Mouse (Mus musculus) frontal cortex, adult 2 months (tissue): ENCODE data around the gene Mab21l1. TPM values are rescaled to one million over a fixed set of nuclear protein-coding genes. Genes with fewer than 3 reads are reported as not detected.

Source experiments
- DNase-seq, 2 experiments: peaks; one replicate each; pipeline ENCODE4 v3.0.0; 2022; ENCODE audit warnings: low spot score in 1 of 2; ENCODE audit errors: extremely low spot score in 1 of 2
- polyA plus RNA-seq: library from polyadenylated mRNA; depleted of rRNA; stranded (reverse); fragments of >200 nt; gene quantifications from 2 replicates; pipeline ENCODE4 v1.2.3, GENCODE M21; 2012

Gene Mab21l1
- polyA plus RNA-seq, 1 experiment, result 1.00 TPM

DNA sequence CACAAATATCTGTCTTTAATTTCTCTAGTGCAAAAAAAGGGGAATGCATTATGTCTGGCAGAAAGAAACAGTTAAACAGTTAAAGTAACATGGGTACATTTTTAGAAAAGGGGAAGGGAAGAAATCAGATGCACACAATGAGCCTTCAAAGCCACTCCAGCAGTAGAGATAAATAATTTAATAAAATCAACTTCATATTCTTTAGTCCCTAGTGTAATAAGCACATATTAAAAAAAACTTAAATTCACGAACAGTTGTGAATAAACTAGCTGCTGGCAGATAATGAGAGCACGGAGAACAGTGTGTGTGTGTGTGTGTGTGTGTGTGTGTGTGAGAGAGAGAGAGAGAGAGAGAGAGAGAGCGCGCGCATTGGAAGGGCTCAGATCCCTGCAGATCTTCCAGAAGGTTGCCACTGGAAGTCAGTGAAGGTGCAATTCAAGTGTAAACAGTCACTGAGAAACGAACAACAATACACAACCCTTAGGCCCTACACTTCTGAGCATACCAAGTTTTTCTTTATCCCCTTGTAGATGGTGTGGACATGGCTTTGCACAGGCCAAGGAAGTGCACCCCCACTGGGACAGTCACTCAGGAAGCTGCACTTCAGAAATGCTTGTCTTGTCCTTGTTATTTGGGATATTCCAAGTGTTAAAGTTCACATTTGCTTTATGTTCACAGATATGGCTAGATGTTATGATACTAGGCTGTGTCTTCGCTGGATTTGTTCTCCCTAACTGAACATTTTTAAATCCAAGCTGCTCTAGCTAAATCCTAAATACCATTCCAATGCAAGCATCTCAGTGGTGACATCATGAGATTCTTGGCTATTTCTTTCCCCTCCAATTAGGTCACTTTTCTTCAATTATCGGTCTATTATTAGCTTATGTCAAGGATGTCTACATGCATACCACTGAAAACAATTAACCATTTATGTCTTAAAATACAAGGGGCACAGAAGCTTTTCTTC is 3.3 kb upstream of the Mab21l1 start:
- no peak for DNase-seq

DNA sequence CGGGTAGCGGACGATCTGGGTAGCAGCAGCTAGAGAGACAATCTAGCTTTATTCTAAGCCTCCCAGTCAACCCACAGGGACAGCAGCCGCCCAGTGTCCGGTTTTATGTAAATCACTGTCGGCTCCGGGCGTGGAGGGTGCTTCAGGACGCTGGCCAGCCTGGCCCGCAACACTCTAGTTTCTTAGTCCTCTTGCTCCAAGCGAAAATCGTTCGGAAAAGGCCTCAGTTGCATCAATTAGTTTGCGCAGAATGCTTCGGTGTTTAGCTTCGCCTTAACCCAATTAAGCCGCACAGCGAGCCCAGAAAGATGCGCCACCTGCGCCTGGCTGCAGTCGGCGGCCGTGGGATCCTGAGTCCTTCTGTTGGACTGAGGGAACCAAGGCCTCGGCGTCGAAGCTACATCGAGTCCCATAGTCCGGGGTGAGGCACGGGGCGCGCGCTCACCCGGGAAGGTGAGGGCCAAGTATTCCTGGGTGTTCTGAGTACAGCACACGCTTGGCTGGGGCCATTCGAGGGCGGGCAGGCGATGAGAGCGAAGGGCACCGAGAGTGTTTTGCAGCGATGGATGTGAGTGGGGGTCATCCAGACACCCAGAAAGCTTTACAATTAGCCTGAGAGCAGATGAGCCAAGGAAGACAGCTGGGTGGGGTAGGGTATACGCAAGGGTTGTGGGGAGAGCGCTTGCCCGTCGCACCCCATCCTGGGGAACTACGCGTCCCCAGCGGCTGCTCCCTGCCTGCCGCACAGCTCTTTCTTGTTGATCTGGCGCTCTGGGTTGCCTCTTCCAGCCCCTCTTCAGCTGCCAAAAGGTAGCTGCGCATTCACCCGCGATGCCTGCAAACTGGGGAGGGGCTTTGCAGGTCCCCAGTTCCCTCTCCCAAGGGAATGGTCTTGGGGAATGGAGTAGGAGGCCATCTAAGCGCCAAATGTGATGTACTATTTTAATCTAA is 1.9 kb upstream of the Mab21l1 start:
- no peak for DNase-seq

DNA sequence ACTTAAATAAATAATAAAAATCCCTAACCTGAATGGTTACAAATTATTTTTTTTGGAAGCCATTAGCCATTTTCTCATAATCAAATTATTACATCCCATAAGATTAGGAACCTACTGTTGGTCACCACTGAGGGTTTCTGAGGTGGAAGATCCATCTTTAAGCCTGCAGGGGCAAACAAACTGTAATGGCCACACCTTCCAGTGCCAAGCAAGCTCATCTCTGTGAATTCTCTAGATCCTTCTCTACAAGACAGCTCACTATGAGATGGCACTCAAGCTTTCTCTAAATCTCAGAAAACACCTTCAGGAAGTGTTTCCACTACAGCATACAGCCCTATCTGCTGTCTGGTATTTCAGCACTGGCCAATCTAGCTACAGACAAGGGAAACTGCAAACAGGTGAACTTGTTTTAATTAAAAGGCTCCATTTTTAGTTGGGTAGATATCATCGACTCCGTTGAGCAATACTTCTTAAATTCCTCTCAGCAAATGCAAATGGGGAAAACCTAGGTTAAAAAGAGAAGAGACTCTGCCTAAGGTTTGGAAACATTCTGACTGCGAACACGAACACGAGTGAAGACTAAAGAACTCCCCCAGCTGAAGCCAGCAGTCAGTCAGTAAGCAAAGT is 768 bp upstream of the Mab21l1 start:
- DNase-seq, result no peak

DNA sequence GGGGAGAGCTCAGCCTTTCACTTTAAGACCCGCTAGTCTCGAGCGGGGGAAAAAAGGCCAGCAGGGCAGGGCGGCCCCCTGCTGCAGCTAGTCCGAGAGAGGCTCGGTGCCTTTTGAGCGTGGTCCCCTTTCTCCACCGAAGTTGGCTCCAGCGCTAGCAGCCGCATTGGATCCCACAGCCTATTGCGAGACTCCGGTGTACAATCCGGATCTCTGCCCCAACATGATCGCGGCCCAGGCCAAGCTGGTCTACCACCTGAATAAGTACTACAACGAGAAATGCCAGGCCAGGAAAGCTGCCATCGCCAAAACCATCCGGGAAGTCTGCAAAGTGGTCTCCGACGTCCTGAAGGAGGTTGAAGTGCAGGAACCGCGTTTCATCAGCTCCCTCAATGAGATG is 461 bp downstream of the Mab21l1 start:
- no peak for DNase-seq

DNA sequence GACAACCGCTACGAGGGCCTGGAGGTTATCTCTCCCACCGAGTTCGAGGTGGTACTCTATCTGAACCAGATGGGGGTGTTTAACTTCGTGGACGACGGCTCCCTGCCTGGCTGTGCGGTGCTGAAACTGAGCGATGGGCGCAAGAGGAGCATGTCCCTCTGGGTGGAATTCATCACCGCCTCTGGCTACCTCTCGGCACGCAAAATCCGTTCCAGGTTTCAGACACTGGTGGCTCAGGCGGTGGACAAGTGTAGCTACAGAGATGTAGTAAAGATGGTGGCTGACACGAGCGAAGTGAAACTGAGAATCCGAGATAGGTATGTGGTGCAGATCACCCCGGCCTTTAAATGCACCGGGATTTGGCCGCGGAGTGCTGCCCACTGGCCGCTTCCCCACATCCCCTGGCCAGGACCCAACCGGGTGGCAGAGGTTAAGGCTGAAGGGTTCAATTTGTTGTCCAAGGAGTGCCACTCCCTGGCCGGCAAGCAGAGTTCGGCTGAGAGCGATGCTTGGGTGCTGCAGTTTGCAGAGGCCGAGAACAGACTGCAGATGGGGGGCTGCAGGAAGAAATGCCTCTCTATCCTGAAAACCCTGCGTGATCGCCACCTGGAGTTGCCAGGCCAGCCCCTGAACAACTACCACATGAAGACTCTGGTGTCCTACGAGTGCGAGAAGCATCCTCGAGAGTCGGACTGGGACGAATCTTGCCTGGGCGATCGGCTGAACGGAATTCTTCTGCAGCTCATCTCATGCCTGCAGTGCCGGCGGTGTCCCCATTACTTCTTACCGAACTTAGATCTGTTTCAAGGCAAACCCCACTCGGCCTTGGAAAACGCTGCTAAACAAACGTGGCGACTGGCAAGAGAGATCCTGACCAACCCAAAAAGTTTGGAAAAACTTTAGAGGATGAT is 1.1 kb downstream of the Mab21l1 start:
- no peak for DNase-seq

DNA sequence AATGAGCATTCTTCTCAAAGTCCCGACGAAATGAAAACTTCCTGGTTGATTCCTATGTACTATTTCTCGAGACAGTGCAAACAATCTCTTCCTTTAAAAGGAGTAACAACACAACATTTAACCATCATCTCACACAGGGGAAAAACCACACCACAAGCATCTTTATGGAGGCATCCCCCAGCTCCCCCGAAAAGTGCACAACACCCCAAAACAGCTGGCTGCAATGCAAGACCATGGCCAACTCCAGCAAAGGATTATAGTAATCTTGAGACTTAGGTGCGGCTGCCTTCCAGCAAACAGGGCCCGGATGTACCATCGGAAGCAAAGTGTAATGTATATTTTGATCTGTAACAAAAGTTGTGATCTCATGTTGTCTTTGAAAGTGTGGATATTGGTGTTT is 1.8 kb downstream of the Mab21l1 start:
- no peak for DNase-seq

DNA sequence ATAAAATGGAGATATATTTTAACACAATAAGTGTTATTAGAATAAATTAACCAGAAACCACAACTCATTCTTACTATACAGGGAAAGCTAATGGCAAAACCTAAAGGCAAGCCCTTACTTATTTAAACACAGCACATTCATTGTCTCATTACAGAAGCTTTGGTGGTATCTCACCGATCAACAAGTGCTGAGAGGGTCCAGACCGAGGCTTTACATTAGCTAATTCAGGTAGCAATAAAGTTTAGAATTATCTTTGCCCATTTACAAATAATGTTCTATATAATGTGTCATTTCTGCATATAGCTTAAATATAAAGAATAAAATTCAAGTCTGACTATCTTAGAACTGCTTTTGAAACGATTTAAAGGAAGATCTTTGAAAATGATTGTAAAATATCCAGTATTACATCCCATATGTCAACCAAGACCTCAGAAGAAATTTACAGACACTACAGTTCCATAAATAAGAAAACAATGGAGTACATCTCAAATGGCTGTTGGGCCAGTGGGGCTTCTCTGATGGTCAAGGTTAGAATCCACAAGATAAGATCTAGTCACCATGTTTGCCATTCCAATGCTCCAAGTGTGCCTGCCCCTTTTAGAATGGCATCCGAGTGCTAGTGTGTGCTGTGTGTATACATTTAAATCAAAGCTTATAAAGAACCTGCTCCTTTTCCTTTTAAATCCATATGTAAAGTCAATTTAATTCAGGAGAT is 3.1 kb downstream of the Mab21l1 start:
- DNase-seq, result no peak

DNA sequence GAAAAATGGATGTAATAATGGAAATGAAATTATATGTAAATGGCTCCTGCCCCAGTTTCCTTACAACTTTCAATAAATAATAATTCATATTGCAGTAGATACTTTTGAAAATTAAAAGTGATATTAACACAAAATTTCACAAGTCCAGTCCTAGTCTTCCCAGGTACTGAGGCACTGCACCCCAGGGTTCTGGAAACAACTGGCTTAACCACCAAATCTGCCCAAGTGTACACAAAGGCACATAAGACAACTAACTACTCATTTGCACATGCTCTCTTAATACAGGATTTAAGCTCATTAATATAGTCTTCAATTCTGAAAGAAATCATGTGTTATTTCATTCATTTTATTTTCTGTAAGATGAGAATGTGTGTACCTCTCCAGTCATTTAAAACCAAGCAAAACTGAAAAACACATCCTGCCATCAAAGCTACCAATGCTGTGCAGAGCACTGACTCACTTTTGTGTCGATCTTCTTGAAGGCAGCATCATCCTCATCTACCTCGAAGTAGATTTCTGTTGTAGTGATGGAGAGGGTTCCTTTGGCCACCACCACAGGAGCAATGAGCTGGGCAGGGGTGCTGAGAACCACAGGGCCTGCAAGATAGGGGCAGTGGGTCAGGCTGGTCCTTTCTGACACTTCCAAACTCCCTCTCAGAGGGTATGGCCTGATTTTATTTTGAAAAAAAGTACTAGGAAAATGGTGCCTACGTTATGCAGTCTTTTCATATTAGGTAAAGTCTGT is 3.8 kb downstream of the Mab21l1 start:
- DNase-seq, result no peak

DNA sequence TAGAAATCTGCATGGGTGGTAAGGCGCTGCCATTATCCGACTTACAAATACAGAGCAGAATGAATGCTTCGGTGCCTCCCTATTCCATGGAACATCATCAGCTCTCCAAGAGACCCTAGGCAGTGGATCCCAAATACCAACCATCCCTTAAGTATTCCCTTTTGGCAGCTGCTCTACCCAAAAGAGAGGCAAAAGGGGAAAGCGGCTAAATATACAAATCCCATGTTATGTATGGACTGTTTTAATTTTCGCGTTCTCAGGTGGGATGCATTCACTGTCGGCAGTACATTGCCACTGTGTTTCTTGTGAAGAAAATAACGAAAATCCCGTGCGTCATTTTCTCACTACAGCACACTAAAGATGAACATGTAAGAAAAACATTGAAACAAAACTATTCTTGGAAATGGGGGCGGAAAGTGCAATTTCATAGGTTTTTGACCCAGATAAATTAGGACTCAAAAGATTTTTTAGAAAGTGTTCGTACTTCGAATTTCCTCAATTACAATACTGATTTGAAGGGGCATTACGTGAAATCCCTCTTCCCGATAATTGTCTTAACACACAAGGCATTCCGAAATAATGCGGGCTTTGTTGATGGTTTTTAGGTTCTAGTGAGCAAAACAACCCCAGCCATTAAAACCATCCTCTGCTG is 4.7 kb downstream of the Mab21l1 start:
- peak in 1 of 2 experiments; percentile 66 for DNase-seq

DNA sequence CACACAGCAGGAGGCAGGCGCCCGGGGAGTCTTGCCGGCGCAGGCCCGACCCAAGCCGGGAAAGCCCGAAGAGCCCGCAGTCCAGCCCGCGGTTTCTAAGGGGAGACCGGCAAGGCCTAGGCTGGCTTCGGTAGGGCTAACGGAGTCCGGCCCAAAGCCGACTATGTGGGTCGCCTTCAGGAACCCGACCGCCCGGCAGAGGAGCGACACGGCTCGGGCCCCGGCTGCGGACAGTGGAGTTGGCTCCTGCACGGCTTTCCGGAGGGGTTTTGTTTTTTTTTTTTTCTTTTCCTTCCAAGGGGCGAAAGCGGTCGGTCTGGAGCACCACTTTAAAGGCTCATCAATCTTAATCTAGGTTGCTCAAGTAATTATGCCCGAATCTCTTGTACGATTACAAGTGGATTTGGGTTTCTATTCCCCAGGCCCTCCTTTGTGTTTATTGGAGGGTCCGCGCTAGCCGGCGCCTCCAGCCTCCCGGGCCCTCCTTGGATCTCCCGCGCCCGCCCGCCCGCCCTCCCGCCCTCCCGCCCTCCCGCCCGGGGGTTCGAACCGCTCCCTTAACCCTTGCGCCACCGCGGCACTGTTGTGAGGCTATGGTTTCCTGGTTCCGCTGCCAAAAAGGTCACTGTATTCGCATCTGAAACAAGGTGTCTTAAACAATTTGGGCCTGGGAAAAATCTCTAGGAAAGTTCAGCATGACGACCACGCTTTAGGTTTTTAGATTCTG is 5.3 kb downstream of the Mab21l1 start:
- peak in 1 of 2 experiments; percentile 42 for DNase-seq

DNA sequence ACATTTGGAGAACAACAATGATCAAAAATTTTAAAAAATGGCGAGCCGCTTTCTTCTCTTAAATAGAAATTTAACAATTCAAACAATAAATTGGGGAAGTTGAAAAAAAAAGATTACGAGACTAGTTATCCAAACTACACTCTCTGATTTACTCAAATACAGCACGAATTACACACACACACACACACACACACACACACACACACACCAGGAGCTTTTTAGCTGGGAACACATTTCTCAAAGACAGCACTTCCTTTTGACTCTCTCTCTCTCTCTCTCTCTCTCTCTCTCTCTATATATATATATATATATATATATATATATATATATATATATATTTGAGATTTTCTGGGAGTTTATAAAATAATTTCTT is 5.9 kb downstream of the Mab21l1 start:
- DNase-seq, result no peak

DNA sequence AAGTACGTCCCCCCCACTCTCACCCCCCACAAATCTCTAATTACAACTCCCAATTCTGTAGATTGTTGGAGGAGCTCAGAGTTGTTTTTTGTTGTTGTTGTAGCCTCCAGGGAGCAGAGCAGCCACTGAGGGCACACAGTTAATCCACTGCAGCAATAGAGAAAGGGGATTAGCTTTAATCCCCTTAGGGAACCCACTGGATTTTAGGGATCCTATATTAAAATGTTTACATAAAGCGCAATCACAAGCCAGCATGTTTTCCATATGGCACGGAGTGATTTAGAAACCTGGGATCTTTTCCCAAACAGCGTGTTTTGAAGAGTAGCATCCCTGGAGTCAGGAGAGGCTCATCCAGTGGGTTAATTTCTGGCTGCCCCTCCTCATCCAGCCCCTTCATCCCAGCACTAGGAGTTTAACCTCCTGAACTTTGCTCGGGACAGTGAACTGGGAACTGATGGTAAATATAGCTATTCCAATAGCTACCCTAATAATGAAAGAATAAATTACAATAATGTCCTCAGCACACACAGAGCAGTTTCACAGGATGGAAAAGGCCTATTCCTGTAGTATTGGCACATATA is 6.4 kb downstream of the Mab21l1 start:
- DNase-seq, result no peak

DNA sequence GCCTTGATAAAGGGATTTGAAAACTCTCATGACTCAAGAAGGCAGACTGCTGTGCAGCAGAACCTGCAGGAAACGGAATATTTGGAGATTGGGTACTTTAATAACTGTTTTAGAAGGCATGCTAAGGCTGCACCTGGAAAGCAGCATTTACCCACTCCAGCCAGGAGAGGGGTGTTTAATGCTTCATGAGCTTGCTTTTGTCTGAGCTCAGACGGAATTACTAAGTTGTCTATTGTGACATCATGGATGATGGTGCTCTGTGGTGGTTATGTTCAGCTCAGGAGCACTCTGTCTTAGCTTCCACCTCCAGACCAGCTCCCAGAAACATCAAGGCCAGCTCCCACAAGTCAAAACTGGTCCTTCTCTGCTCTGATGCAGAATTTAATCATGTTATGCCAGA is 7.5 kb downstream of the Mab21l1 start:
- no peak for DNase-seq

DNA sequence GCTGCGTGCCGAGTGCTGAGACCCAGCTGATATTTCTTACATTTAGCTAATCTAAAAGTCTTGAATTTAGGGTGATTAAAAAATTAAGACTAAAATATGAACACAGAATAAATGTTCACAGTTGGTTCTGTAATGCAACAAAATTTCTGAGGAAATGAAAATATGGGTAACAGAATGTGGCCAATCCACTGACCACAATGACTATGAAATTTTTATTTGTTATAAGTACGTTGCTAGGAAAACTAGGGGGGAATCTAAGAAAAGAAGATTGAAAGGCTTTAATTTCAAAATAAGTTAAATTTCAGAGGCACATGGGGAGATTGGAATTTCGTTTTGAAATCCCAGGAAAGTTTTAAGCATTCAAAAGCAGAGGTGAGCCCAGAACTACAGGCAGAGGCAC is 8.3 kb downstream of the Mab21l1 start:
- no peak for DNase-seq

DNA sequence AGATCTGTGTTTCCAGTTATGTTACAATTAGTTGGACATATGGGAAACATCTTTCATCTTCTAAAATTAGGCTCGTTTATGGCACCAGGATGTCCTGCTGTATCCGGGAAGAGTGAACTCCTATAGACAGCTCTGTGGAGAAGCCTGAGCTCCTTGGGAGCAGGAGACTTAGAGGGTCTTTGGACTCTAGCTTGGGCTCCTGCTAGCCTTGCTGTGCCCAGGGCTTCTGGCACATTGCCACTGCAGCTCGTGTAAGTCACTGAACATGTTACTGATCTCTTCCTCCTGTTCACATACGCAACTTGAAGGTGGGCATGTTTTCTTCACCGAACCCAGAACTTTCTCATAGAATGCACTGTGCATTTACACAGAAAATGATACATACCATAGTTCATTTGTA is 9.9 kb downstream of the Mab21l1 start:
- DNase-seq, result no peak

DNA sequence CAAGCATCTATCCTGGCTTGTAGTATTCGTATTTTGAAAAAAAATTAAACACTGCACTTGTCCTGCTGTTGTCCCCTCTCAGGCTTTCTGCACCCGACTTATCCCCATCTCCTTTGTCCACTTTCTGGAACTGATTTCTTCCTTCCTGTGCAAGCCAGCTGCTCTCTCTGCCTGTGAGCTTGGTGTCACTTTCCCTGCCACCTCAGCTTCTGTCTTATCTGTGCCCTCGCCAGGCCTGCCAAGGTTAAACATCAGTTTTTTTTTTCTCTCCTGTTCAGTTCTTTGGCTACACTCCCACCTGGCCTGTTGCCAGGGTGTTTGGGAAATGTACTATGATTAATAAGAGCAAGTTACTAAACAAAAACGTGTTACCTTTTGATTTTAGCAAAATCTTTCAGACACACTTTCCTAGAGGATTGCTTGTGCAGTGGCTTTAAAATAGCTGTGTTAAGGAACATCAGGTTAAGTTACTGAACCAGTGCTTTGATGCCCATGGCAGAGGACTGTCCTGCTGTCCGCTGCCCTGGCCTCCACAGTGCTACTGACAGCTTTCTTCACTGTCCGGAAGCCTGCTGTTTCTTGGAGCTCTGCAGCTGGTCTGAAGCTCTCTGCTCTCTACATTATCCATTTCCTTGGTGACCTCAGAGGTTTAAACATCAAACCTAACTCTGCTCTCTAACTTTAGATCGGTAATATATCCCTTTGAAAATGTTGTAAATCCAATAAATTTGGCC is 11.7 kb downstream of the Mab21l1 start:
- no peak for DNase-seq
